ENCODE assay signal across 27 mouse cellular contexts in the genomic region with DNA sequence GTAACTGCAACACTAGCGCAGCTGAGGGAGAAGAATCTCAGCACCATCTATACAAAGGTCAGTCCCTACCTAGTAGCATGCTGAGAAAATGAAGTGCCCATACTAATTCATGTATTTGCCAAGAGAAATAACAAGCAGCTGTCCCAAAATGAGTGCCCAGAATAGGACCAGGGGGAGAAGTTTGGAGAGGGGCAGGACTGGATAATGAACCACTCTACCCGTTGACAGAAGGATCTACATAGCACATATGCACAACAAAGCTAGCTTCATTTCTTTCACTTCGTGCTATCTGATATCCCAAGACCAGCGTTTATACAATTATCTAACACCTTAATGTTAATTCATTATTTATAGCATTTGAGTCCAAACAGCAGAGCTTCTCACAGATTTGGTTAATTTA.
"Had no signal": no experiment of that assay in that cellular context is flagged by ENCODE, and none has a peak within 500 bp of the region (broad histone marks: within the 10 kb centered on the region; RNA-seq: fewer than 3 reads in every experiment).

No protein-coding gene starts in this region.

- H3K9me3 ChIP-seq: heart, embryonic 10.5 days; heart, embryonic 12.5 days; hindbrain, embryonic 10.5 days; hindbrain, embryonic 12.5 days; kidney, embryonic 15.5 days; limb, embryonic 13.5 days; limb, embryonic 15.5 days; liver, embryonic 12.5 days had no signal

- H3K4me3 ChIP-seq: gastrocnemius, adult 2 months; heart, embryonic 10.5 days; heart, embryonic 12.5 days; hindbrain, embryonic 10.5 days; hindbrain, embryonic 12.5 days; kidney, embryonic 15.5 days; limb, embryonic 13.5 days; limb, embryonic 15.5 days; liver, embryonic 12.5 days had no signal

- ATAC-seq: hindbrain, embryonic 16.5 days; intestine, embryonic 16.5 days; liver, embryonic 12.5 days had no signal

- H3K27me3 ChIP-seq: heart, embryonic 12.5 days; hindbrain, embryonic 12.5 days; kidney, embryonic 15.5 days; limb, embryonic 13.5 days; limb, embryonic 15.5 days; liver, embryonic 12.5 days had no signal

- H3K36me3 ChIP-seq: heart, embryonic 10.5 days; heart, embryonic 12.5 days; hindbrain, embryonic 10.5 days; hindbrain, embryonic 12.5 days; kidney, embryonic 15.5 days; limb, embryonic 13.5 days; limb, embryonic 15.5 days; liver, embryonic 12.5 days had no signal

- DNase-seq: gastrocnemius, adult 2 months; gastrocnemius, postnatal 10 days; gastrocnemius, postnatal 25 days; heart, adult 18-20 months; heart, postnatal 10 days; heart, postnatal 4 days; kidney, adult 11 months; kidney, adult 2 months; kidney, adult 9 months; kidney, postnatal 14 days; kidney, postnatal 36 days; layer of hippocampus, adult 9-11 months; layer of hippocampus, postnatal 36 days; left cerebral cortex, postnatal 4 days had no signal

- H3K4me1 ChIP-seq: heart, embryonic 10.5 days; heart, embryonic 12.5 days; hindbrain, embryonic 10.5 days; hindbrain, embryonic 12.5 days; kidney, embryonic 15.5 days; limb, embryonic 13.5 days; limb, embryonic 15.5 days; liver, embryonic 12.5 days had no signal

- H3K4me2 ChIP-seq: heart, embryonic 12.5 days; hindbrain, embryonic 12.5 days; hindbrain, embryonic 14.5 days; kidney, embryonic 15.5 days; limb, embryonic 13.5 days; limb, embryonic 15.5 days; liver, embryonic 12.5 days had no signal

- H3K9ac ChIP-seq: heart, embryonic 12.5 days; hindbrain, embryonic 12.5 days; hindbrain, embryonic 14.5 days; kidney, embryonic 15.5 days; limb, embryonic 13.5 days; limb, embryonic 15.5 days; liver, embryonic 12.5 days; liver, embryonic 14.5 days had no signal

- H3K27ac ChIP-seq: gastrocnemius, adult 2 months; heart, embryonic 10.5 days; hindbrain, embryonic 10.5 days; hindbrain, embryonic 12.5 days; hindbrain, embryonic 14.5 days; kidney, embryonic 15.5 days; kidney, postnatal 0 days; limb, embryonic 13.5 days; limb, embryonic 15.5 days; liver, embryonic 12.5 days; liver, embryonic 14.5 days had no signal
